Mouse (Mus musculus): ENCODE measurements at regions not wholly inside any gene's neighbourhood (a gene's known extent, or its start where the extent isn't known, plus 50 kb on each side); places are given as distances from the start of the nearest gene placed in this dataset.
"Not testable (repeated sequence)": the region's sequence is repeated elsewhere in the genome, so short reads cannot be mapped to it uniquely, and the experiment has no call there.

GRCm38 (mm10) chr9:92820721-92821120 is 278.7 kb downstream of the Plod2 start:
- 18% methylated on average over 11 of the region's 11 CpGs for WGBS
- ATAC-seq (ENCODE audit: low FRiP score, low TSS enrichment) = peak; percentile 61; the same call in 1 of the 2 replicates
- H3K4me1 ChIP-seq (ENCODE audit: insufficient read depth, low read length) = no peaks in the 10 kb centered on the region; the same call in 1 of the 2 replicates
- H3K4me3 ChIP-seq (ENCODE audit: low read length) = peak overlapping the region; percentile 41
- H3K27ac ChIP-seq (ENCODE audit: low read length) = no peak overlapping the region
- peak overlapping the region; percentile 52 for H3K4me2 ChIP-seq (replicated peaks; ENCODE audit: low read depth, low read length)
- H3K9ac ChIP-seq (replicated peaks; ENCODE audit: low read length) = peak overlapping the region; percentile 31; the same call in 1 of the 2 replicates
- no peaks in the 10 kb centered on the region for H3K9me3 ChIP-seq (ENCODE audit: low read length)
- no peaks in the 10 kb centered on the region for H3K36me3 ChIP-seq (ENCODE audit: insufficient read depth, low read length)
- no peaks in the 10 kb centered on the region for H3K27me3 ChIP-seq (ENCODE audit: insufficient read depth, low read length)

GRCm38 (mm10) chr9:92826708-92827353 is 284.8 kb downstream of the Plod2 start:
- Histone ChIP-seq H3K4me3 (ENCODE audit: low read length) (no peak overlapping the region), H3K27me3 (ENCODE audit: insufficient read depth, low read length) (no peaks in the 10 kb centered on the region), H3K36me3 (ENCODE audit: insufficient read depth, low read length) (no peaks in the 10 kb centered on the region), H3K27ac (ENCODE audit: low read length) (no peak overlapping the region), H3K4me1 (ENCODE audit: insufficient read depth, low read length) (no peaks in the 10 kb centered on the region), H3K9me3 (ENCODE audit: low read length) (no peaks in the 10 kb centered on the region), H3K4me2 (replicated peaks; ENCODE audit: low read depth, low read length) (no peak overlapping the region), H3K9ac (replicated peaks; ENCODE audit: low read length) (no peak overlapping the region)
- ATAC-seq (ENCODE audit: low FRiP score, low TSS enrichment) = no peak

GRCm38 (mm10) chr9:92836156-92836555 is 294.1 kb downstream of the Plod2 start:
- H3K36me3 ChIP-seq (ENCODE audit: insufficient read depth, low read length); ATAC-seq (ENCODE audit: low FRiP score, low TSS enrichment); H3K4me2 ChIP-seq (replicated peaks; ENCODE audit: low read depth, low read length); H3K4me1 ChIP-seq (ENCODE audit: insufficient read depth, low read length); H3K27ac ChIP-seq (ENCODE audit: low read length); H3K9me3 ChIP-seq (ENCODE audit: low read length); H3K27me3 ChIP-seq (ENCODE audit: insufficient read depth, low read length); H3K9ac ChIP-seq (replicated peaks; ENCODE audit: low read length); H3K4me3 ChIP-seq (ENCODE audit: low read length): not testable (repeated sequence)
- WGBS = 90% methylated on average over 2 of the region's 2 CpGs

- H3K4me3 ChIP-seq (ENCODE audit: low read length) = no peak overlapping the region
- no peaks in the 10 kb centered on the region for H3K9me3 ChIP-seq (ENCODE audit: low read length)
- WGBS = 84% methylated on average over 7 of the region's 7 CpGs
- no peak overlapping the region for H3K27ac ChIP-seq (ENCODE audit: low read length)
- H3K4me1 ChIP-seq (ENCODE audit: insufficient read depth, low read length) = no peaks in the 10 kb centered on the region
- H3K9ac ChIP-seq (replicated peaks; ENCODE audit: low read length) = no peak overlapping the region
- no peak for ATAC-seq (ENCODE audit: low FRiP score, low TSS enrichment)
- no peak overlapping the region for H3K4me2 ChIP-seq (replicated peaks; ENCODE audit: low read depth, low read length)
- H3K27me3 ChIP-seq (ENCODE audit: insufficient read depth, low read length) = no peaks in the 10 kb centered on the region
- no peaks in the 10 kb centered on the region for H3K36me3 ChIP-seq (ENCODE audit: insufficient read depth, low read length)
Observed at GRCm38 (mm10) chr9:92856410-92857083, 314.5 kb downstream of the Plod2 start.

- 60% methylated on average over 6 of the region's 6 CpGs for WGBS
- H3K4me1 ChIP-seq (ENCODE audit: insufficient read depth, low read length) = no peaks in the 10 kb centered on the region
- no peak overlapping the region for H3K4me2 ChIP-seq (replicated peaks; ENCODE audit: low read depth, low read length)
- no peak overlapping the region for H3K27ac ChIP-seq (ENCODE audit: low read length)
- H3K4me3 ChIP-seq (ENCODE audit: low read length) = no peak overlapping the region
- no peaks in the 10 kb centered on the region for H3K36me3 ChIP-seq (ENCODE audit: insufficient read depth, low read length)
- H3K27me3 ChIP-seq (ENCODE audit: insufficient read depth, low read length) = no peaks in the 10 kb centered on the region
- no peak; the same call in 1 of the 2 replicates for ATAC-seq (ENCODE audit: low FRiP score, low TSS enrichment)
- peaks cover 3% of the 10 kb centered on the region; the same call in 1 of the 2 replicates for H3K9me3 ChIP-seq (ENCODE audit: low read length)
- no peak overlapping the region for H3K9ac ChIP-seq (replicated peaks; ENCODE audit: low read length)
Observed at GRCm38 (mm10) chr9:92865822-92866221, 323.8 kb downstream of the Plod2 start.

GRCm38 (mm10) chr9:92878589-92878988 is 336.6 kb downstream of the Plod2 start:
- no peak overlapping the region for H3K27ac ChIP-seq (ENCODE audit: low read length)
- H3K4me1 ChIP-seq (ENCODE audit: insufficient read depth, low read length) = no peaks in the 10 kb centered on the region
- no peak overlapping the region for H3K4me3 ChIP-seq (ENCODE audit: low read length)
- H3K9ac ChIP-seq (replicated peaks; ENCODE audit: low read length) = no peak overlapping the region
- H3K27me3 ChIP-seq (ENCODE audit: insufficient read depth, low read length) = no peaks in the 10 kb centered on the region
- ATAC-seq (ENCODE audit: low FRiP score, low TSS enrichment) = no peak
- H3K9me3 ChIP-seq (ENCODE audit: low read length) = no peaks in the 10 kb centered on the region
- H3K4me2 ChIP-seq (replicated peaks; ENCODE audit: low read depth, low read length) = no peak overlapping the region
- WGBS = 32% methylated on average over 4 of the region's 4 CpGs
- H3K36me3 ChIP-seq (ENCODE audit: insufficient read depth, low read length) = no peaks in the 10 kb centered on the region

- ATAC-seq (ENCODE audit: low FRiP score, low TSS enrichment) = no peak
- Histone ChIP-seq H3K27me3 (ENCODE audit: insufficient read depth, low read length) (no peaks in the 10 kb centered on the region), H3K4me1 (ENCODE audit: insufficient read depth, low read length) (no peaks in the 10 kb centered on the region), H3K27ac (ENCODE audit: low read length) (no peak overlapping the region), H3K9me3 (ENCODE audit: low read length) (no peaks in the 10 kb centered on the region), H3K4me2 (replicated peaks; ENCODE audit: low read depth, low read length) (no peak overlapping the region), H3K36me3 (ENCODE audit: insufficient read depth, low read length) (no peaks in the 10 kb centered on the region), H3K9ac (replicated peaks; ENCODE audit: low read length) (no peak overlapping the region), H3K4me3 (ENCODE audit: low read length) (no peak overlapping the region)
- WGBS = 74% methylated on average over 2 of the region's 2 CpGs
Observed at GRCm38 (mm10) chr9:92879812-92880211, 337.8 kb downstream of the Plod2 start.

GRCm38 (mm10) chr9:92882251-92882832 is 340.3 kb downstream of the Plod2 start:
- 65% methylated on average over 3 of the region's 3 CpGs for WGBS
- Histone ChIP-seq H3K4me1 (ENCODE audit: insufficient read depth, low read length) (no peaks in the 10 kb centered on the region), H3K4me3 (ENCODE audit: low read length) (no peak overlapping the region), H3K36me3 (ENCODE audit: insufficient read depth, low read length) (no peaks in the 10 kb centered on the region), H3K9me3 (ENCODE audit: low read length) (no peaks in the 10 kb centered on the region), H3K9ac (replicated peaks; ENCODE audit: low read length) (no peak overlapping the region), H3K27ac (ENCODE audit: low read length) (no peak overlapping the region), H3K4me2 (replicated peaks; ENCODE audit: low read depth, low read length) (no peak overlapping the region), H3K27me3 (ENCODE audit: insufficient read depth, low read length) (no peaks in the 10 kb centered on the region)
- no peak for ATAC-seq (ENCODE audit: low FRiP score, low TSS enrichment)

GRCm38 (mm10) chr9:92890063-92890462 is 348.0 kb downstream of the Plod2 start:
- H3K9me3 ChIP-seq (ENCODE audit: low read length) = no peaks in the 10 kb centered on the region
- no peaks in the 10 kb centered on the region for H3K27me3 ChIP-seq (ENCODE audit: insufficient read depth, low read length)
- H3K36me3 ChIP-seq (ENCODE audit: insufficient read depth, low read length) = no peaks in the 10 kb centered on the region
- ATAC-seq (ENCODE audit: low FRiP score, low TSS enrichment) = no peak
- H3K9ac ChIP-seq (replicated peaks; ENCODE audit: low read length) = no peak overlapping the region
- H3K4me1 ChIP-seq (ENCODE audit: insufficient read depth, low read length) = no peaks in the 10 kb centered on the region
- H3K4me3 ChIP-seq (ENCODE audit: low read length) = no peak overlapping the region
- no peak overlapping the region for H3K27ac ChIP-seq (ENCODE audit: low read length)
- no peak overlapping the region for H3K4me2 ChIP-seq (replicated peaks; ENCODE audit: low read depth, low read length)

- ATAC-seq (ENCODE audit: low FRiP score, low TSS enrichment) = no peak
- no peak overlapping the region for H3K9ac ChIP-seq (replicated peaks; ENCODE audit: low read length)
- no peak overlapping the region for H3K4me2 ChIP-seq (replicated peaks; ENCODE audit: low read depth, low read length)
- H3K4me3 ChIP-seq (ENCODE audit: low read length) = no peak overlapping the region
- H3K4me1 ChIP-seq (ENCODE audit: insufficient read depth, low read length) = no peaks in the 10 kb centered on the region
- no peaks in the 10 kb centered on the region for H3K27me3 ChIP-seq (ENCODE audit: insufficient read depth, low read length)
- no peaks in the 10 kb centered on the region for H3K36me3 ChIP-seq (ENCODE audit: insufficient read depth, low read length)
- WGBS = 63% methylated on average over 4 of the region's 4 CpGs
- H3K9me3 ChIP-seq (ENCODE audit: low read length) = no peaks in the 10 kb centered on the region
- H3K27ac ChIP-seq (ENCODE audit: low read length) = no peak overlapping the region
Observed at GRCm38 (mm10) chr9:92899733-92900132, 357.7 kb downstream of the Plod2 start.

Data from kidney, embryonic 16.5 days (tissue).